Mouse (Mus musculus): Measurements from ENCODE around the gene Prtn3.
A peak's percentile ranks its signal among the peaks of the same experiment; 100 is the strongest.

The Prtn3 gene

DNA sequence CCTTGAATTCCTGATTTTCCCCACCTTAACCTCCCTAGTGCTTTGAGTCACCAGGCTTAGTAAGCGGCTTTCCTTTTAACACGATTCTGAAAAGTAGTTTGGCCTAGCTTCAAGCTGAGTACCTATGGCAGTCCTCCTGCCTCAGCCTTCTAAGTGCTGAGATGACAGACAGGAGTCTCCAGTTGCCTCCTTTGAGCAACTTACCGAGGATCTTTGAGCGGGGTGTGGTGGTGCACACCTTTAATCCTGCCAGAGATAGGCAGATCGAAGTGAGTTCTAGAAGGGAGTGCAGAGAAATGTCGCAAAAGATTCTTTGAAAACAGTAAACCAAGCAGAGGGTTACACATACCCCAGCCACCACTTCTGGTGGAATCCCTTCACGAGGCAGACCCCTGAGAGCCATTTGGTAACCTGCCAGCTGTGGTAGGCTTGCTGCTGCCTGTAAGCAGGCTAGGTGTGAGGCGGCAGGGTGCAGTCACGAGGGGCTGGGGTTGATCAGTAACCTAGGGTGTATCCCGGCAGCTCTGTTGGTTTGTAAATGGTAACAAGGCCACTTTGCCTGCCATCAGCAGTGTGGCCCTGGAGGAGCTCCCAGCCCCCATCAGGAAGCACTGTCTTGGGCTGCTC lies 18.6 kb upstream of the Prtn3 start:
- DNase-seq: peak; percentile 93 to 96

DNA sequence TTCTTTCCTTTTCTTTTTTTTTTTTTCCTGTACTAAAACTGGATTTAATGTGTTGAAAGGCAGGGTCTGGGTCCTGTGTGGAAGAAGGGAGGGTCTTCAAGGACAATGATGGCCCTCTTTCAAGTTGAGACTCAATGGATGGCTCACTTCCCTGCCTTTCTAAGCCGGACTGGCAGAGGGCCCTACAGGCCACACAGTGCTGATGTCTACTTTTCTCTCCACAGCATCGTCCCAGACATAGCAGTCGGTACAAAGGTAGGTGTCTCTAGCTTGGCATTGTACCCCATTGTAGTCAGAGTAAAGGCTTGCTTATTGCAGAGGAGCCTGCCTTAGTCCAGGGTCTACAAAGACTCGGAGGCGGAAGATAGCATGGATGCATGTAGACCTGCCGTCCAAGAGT lies 18.0 kb upstream of the Prtn3 start:
- no peak for DNase-seq

DNA sequence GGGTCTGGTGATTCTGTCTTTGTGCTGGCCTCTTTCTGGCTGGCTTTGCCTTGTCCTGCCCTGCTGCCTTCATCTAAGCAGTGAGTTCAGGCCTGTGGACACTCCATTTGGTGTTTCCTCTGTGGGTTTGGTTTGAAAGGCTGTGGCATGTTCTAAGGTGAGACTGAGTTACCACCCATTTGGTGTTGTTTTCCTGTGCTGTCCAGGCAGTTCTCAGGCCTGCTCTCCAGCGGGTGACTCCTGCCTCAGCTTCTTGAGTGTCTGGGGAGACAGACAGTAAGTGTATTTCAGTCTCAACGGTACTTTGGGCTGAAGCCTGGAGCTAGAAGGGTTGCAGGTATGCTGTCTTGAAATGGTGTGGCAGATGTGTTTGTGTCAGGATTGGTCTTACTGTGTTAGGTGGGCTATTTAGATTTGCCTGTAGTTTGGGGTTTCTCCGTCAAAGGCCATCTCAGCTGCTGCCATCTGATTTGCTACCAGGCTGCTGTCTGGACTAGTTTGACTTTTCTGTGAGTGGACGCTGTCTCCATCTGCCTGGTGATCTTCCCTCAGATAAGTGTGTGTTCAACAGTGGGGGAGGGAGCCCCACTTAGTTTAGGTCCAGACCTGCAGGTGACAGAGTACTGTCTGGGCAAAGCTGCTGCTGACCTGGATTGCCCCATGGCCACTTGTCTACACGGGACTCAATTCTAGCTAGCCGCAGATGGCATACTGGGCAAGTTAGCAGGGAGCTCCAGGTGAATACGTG lies 17.4 kb upstream of the Prtn3 start:
- no peak for DNase-seq

DNA sequence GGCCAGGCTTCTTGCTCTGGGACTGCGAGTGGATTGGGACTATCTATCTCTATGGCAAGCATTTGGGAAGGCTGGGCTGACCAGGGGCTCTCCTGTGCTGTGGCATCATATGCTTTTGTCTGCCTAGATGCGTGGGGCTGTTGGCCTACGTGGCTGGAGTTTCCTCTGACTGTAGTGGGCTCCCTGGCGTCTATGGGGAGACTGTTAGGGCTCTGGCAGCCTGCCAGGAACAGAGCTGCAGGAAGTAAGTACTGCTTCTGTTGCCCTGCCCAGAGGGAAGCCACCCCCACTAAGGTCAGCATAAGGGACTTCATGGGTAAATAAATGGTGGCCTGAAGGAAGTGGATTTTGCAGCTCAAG lies 16.8 kb upstream of the Prtn3 start:
- peak; percentile 78 to 80 for DNase-seq

DNA sequence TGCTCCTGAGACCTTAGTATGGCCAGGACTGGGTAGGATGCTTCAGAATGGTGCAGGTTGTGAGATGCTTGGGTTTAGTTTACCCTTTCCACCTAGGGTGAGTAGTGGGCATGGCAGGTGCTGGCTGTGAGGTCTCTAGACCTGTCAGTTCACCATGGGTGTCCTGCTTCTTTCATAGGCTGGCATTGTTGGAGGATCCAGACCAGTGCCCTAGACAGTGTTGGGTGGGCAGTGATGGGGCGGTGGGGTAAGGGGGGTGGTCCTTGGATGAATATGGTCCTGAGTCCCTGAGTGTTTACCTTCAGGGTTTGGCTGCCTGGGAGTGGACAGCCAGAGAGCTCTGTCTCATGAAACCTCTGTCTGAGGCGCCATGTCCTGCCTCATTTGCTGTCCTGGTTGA lies 16.4 kb upstream of the Prtn3 start:
- DNase-seq: no peak

DNA sequence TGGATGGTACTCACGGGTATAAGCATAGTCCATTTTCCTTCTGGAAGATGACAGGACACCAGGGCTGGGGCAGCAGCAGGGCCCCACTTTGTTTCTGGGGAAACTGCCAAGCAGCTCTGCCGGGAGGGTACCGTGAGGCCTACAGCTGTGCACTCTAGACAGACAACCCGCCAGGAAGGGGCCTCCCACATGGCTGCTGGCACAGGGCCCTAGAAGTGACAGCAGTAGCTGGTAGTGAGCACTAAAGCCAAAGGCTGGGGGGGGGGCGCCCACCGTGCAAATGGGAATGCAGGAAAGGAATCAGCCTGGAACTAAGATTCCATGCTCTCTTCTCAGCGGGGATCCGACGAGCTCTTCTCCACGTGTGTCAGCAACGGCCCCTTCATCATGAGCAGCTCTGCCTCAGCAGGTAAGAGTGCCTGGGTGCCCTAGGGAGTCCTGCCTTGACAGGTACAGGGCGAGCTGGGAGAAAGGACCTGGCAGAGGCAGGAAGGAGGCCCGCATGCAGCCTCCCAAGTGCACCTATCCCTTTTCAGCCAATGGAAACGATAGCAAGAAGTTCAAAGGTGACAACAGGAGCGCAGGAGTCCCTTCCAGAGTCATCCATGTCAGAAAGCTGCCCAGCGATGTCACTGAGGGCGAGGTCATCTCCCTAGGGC lies 15.7 kb upstream of the Prtn3 start:
- DNase-seq: peak in 1 of 2 experiments; percentile 67

DNA sequence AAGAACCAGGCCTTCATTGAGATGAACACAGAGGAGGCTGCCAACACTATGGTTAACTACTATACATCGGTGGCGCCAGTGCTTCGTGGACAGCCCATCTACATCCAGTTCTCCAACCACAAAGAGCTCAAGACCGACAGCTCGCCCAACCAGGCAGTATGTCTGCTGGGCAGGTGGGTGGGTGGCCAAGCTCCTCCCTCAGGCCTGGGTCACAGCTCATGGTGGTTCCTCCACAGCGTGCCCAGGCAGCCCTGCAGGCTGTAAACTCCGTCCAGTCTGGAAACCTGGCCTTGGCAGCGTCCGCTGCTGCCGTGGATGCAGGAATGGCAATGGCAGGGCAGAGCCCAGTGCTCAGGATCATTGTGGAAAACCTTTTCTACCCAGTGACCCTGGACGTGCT lies 15.2 kb upstream of the Prtn3 start:
- DNase-seq: no peak

DNA sequence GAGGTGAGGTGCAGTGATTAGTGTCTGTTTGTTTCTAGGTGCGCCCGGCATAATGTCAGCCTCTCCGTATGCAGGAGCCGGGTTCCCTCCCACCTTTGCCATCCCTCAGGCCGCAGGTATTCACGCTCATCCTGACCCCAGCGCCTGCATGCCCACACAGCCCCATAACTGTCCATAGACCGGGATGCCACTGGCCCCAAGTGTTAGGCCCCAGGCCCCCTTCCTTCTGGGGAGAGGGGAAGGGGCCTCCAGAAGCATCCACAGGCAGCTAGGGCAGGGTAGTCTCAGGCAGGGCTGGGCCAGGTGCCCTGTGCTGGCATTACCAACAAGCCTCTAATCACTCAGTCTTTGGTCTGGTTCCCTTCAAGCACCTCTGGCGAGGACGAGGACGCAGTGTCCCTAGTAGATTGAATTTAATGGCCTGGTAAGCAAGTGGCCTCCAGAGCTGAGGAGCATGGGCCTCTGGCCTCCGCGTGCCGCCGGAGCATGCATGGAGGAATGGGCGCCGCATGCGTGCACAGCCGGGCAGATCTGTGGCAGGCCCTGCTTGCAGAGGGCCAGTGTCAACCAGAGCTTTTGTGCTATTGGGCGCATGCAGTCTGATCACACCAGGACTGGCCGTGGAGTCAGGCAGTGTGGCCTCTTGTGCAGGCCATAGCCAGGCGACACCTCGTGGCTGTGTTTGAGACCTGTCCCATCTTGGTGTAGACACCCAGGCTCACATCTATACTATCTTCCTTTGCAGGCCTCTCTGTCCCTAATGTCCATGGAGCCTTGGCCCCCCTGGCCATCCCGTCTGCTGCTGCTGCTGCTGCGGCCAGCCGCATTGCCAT lies 14.0 kb upstream of the Prtn3 start:
- DNase-seq: no peak

DNA sequence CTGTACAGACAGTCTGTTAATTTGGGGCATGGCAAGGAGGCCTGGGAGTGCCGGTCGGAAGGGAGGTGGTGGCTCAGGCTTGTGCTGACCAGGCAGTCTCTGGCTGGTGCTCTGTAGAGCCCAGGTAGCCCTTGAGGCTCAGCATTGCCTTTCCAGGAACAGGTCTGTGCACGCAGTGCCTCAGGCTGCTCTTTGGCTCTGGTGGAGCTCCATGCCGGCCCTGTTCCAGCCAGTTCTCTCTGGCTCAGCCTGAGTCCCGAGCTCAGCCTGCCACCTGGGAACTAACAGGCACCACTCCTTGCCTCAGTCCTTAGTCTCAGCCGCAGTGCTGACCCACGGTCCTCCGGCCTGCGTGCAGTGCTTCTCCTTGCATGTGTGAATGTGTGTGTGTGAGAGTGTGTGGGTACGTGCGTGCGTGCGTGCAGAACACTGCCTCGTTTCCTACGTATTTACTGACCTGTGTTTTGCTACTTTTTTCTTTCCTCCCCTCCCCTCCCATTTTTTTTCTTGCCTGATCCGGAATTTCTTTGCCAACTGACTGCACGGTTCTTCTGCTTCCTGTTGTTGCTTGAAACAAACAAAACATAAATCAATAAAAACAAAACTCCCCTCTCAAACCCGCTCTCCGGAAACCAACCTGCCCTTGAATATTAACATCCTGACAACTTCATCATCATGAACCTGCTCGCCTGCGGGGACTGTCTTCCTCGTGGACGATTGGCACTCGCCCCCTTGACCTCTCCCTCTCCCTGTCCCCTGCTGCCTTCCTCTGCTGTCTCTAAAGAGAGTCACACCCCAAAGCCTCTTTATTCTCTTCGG lies 12.8 kb upstream of the Prtn3 start:
- peak; percentile 74 to 80 for DNase-seq

DNA sequence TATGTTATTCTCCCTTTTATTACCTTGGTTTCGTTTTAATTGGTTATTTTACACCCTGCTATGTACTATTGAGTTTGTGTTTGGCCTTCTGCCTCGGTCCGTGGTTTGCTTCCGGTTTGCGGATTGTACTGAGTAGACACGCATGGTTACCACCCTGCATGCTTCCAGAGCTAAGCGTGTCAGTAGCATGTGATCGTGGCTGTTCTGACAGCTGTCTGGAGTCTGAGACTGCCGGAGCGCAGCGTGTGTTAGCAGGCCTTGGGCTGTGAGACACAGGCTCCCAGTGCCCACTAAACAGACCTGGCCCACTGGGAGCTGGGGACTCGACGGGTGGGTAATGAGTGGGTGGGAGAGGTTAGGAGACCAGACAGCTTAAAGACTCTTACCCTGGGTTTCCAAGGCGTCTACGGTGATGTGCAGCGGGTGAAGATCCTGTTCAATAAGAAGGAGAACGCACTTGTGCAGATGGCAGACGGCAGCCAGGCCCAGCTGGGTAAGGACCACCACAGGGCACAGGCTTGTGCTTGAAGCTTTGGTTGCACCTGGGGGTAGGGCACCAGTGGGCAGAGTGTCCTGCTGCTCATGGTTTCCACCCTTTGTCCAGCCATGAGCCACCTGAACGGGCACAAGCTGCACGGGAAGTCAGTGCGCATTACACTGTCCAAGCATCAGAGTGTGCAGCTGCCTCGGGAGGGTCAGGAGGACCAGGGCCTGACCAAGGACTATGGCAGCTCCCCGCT lies 12.1 kb upstream of the Prtn3 start:
- no peak for DNase-seq

DNA sequence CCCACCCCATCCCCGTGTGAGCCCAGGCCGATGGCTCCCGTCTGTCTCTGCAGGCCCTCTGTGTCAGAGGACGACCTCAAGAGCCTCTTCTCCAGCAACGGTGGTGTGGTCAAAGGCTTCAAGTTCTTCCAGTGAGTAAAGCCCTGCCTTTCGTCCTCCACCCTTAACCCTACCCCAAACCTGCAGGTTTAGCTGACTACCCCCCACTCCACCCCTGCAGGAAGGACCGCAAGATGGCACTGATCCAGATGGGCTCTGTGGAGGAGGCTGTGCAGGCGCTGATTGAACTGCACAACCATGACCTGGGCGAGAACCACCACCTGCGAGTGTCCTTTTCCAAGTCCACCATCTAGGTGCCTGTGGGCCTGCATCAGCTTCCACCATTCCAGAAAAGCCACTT lies 11.4 kb upstream of the Prtn3 start:
- DNase-seq: no peak

DNA sequence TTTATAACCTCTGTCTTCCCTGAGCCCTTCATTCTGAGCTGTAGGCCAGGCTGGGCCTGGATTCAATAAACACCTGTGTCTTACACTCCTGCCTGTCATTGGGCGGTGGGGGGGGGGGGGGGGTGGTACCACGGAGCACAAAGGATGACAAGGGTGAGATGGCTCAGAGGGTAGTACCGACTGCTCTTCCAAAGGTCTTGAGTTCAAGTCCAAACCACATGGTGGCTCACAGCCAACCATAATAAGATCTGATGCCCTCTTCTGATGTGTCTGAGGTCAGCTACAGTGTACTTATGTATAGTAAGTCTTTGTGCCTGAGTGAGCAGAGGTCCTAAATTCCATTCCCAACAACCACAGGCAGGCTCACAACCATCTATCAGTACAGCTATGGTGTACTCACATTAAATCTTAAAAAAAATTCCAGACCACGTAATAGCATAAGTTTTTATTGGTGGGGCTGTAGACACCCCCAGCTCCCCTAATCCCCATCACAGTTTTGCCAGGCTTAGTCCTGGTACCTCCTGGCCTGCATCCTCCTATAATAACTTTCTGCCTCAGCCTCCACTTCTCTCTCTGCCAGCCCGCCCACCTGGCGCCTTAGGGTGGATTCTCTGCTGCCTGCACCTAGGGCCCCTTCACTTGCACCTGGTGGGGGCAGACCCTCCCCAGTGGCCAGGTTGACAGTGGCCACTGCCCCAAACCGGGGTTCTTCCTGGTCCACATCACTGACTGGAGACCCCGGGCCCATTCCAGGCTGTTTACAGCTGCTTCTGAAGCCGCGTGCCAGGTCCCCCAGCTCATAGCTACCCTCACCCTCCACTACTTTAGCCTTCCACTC lies 9.7 kb upstream of the Prtn3 start:
- no peak for DNase-seq

DNA sequence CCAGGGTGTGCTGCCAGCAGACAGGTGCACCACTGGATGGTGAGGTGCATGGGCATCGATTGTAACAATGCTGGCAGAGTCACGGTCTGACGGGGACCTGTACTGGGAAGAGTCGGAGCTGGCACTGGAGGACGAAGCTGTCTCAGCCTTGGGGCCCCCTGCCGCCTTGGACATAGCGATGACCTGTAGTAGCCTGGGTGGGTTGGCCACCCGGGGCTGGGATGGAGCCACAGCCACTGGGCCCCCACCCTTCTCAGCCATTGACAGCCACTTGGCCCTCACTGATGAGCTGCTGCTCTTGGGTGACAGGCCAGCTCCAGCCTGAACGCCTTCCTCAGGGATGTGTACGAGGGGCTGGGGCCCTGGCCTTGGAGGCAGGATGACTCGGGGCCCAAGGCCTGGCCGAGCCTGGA lies 9.1 kb upstream of the Prtn3 start:
- no peak for DNase-seq

DNA sequence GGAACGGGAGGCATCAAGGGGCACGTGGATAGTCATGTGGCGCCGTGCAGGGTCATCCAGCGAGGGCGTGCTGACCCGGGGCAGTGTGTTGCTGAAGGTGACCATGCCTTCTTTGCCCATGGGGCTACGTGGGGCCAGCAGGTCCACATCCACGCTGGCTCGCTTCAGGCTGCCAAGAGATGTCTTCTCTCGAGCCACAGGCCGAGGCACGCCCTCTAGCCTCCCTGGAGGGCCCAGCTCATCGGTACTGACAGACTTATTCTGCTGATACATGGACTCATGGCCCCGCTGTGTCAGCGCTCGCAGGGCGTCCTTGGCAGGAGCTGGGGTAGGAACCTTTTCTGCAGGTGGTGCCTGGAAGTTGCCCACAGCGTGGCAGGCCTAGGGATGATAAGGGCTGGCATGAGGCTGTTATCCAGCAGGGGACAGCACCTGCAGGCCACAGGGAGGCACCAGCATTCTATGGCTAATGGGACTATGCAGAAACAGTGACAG lies 8.4 kb upstream of the Prtn3 start:
- DNase-seq: peak; percentile 66 to 73

DNA sequence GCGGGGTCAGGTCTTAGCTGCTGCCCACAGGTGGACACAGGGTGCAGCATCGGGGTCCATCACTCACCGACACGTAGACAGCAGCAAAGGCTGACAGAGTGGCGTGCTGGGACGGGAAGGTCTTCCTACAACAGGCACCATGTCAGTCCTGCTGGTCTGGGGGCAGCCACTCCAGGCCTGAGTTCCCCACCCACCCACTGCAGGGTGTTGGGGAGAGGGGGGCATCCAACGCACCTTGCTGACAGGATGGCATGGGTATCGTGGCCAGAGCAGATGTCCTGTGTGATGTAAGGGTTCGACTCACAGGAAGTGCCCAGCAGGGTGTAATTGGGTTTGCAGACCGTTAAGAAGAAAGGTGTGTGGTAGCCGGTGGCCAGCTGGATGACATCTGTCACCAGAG lies 7.7 kb upstream of the Prtn3 start:
- no peak for DNase-seq

DNA sequence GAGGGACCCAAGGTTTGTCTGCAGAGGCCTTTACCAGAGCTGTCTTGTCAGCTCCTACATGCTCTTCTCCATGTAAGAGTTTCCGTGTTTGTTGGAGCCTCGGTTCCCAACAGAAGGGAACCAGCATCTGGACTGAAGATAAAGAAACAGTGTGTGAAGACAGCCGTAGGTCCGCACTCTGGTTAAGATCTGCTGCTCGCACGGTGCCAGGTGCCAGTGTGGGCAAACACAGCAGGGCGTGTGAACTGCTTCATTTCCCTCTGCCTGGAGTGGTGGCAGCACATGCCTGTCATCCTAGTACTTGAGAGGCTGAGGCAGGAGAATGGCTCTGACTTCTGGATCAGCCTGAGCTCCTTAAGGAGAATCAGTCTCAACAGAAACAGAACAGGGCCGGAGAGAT lies 2.4 kb upstream of the Prtn3 start:
- no peak for DNase-seq

DNA sequence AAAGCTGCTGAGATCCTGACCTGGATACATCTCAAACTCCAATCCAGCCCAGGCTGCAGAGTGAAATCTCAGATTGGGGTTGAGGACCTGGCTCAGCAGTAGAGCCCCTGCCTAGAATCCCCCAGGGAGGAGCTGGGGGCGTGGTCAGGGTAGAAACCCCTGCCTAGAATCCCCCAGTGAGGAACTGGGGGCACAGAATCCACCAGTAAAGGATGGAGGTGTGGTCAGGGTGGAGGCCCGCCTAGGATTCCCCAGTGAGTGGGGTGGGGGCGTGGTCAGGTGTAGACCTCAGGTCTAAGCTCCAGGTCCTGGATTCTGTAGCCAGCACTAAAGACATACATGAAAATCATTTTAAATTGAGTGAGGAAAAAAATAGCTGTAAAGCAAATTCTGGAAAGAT lies 1.4 kb upstream of the Prtn3 start:
- DNase-seq: no peak

DNA sequence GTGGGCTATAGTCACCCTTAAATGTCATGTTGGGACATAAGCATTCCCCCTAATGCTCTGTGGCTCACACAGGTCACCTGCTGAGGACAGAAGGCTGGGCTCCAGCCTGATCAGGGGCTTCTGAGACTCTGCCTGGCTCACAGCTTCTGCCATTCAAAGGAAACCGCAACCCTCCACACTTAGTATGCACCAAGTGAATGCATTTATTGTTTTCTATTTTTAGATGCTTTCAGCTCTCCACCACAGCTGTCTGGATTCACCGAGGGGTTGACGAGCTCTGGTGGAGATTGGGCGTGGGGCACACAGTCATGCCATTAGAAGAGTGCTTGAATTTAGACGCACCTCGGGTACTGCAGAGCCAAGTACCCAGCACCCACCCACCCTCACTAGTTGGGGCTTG lies 963 bp upstream of the Prtn3 start:
- no peak for DNase-seq

DNA sequence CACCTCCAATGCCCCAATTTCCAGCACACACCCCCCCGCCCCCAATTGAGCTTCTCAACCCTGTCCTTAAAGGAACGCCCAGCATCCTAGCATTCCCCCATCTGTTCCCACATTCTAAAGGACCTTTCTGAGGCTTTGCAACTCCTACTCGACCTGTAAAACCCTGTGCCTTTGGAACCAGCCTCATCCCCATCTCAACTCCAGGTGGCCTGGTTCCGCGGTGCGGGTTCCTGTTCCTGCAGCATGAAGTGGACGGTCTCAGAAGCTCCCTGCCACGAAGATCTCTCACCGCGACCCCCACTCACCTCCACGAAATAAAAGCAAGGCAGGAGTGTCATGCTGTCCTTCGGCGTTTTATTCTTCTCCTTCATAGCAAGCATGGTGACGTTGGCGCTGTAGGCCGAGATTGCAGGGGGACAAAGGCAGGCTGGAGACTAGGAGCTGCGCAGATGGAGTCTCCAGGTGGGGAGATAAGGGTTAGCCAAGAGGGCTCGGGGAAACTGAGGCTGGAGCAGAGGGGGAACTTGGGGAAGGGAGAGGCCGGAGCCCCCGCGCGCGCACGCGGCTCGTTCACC lies 474 bp upstream of the Prtn3 start:
- DNase-seq: no peak

DNA sequence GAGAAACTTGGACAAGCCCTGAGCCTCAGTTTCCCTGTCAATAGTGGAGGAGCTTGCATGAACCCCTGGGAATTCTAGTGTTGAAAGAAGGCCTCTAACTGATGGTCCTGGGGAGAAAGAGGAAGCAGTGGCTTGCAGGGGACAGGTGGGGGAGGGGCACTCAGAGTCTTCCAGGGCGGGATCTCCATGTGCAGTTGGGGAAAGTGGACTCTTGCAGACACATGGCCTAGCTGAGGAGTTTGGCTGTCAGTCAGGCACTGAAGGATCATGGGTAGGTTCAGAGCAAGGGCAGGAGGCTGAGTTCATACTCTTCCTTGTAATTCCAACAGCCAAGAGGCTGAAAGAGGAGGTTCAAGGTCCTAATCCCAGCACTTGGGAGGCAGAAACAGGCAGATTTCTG lies 2.9 kb downstream of the Prtn3 start:
- DNase-seq: no peak

All from kidney, adult 8-10 months (tissue).